Mouse (Mus musculus) yolk sac, embryonic 10.5 days (tissue): ENCODE data around the gene H1foo.

ENCODE experiments used
- DNase-seq: peaks from one replicate; pipeline ENCODE4 v3.0.0-alpha.2; 2017; ENCODE audit warnings: low spot score

The H1foo gene

GRCm38 (mm10) chr6:115944638-115945037, at the start of gene H1foo:
Gene H1foo (plus strand): TSS chr6:115944938.
- DNase-seq, result no peak

GRCm38 (mm10) chr6:115896346-115896745, 48.4 kb upstream of the H1foo start:
- DNase-seq, result no peak

- DNase-seq, result no peak
These were observed 47.6 kb upstream of the H1foo start for GRCm38 (mm10) chr6:115897117-115897516.

- DNase-seq, result no peak
These were observed 46.7 kb upstream of the H1foo start for GRCm38 (mm10) chr6:115897926-115898520.

DNA sequence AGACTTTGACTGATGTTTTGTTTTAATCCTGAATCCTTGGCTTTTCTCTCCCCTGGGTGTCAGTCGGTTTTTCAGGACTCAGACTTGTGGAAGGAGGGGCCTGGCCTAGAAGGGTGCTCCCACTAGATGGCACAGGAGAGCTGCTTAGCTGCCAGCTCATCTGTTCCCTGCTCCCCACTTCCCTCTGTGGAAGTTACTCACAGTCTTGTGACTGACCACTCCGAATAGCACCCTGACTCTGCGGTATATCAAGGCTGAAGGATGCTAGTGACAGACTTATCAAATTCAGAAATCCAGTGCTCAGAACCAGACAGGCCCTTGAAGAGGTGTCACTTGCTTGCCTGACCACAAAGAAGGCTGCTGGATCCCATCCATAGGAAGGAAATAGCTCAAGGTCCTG, 43.7 kb upstream of the H1foo start:
- no peak for DNase-seq

DNA sequence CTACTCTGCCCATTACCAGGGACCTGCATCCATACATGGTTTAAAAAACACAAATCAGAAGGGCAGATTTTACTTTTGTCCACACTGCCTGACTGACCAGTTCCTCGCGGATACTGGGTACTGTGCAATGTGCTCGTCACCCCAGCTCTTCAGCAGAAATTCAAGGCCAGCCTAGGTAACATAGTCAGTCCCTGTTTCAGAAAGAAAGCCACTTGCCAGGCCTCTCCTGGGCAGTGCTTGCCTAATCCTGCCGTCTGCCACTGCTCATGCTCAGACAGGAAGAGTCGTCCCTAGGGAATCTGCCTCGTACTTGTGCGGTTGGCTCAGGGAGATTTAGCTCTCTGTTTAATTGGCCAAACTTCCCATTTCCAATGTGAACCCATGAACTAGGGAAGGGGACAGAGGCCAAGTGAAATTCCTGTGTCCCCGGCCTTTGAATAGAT, 43.2 kb upstream of the H1foo start:
- no peak for DNase-seq

DNA sequence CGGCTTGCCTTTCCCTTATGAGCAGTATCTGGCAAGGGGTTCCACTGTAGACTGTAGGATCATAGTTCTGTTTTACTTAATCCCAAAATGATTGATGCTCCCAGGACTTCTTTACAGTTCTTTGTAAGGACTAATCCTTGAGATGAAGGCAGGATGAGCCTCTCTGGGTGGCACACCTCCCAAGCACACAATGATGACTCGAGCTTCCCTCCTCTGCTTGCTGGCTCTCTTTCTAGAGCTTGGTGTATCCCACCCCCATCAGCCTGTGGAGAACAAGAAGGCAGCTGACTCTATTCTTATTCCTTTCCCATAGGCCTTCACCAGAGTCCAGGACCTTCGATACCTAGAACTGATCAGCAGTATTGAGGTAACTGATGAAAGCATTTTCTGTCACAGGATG, 42.2 kb upstream of the H1foo start:
- DNase-seq, result no peak

DNA sequence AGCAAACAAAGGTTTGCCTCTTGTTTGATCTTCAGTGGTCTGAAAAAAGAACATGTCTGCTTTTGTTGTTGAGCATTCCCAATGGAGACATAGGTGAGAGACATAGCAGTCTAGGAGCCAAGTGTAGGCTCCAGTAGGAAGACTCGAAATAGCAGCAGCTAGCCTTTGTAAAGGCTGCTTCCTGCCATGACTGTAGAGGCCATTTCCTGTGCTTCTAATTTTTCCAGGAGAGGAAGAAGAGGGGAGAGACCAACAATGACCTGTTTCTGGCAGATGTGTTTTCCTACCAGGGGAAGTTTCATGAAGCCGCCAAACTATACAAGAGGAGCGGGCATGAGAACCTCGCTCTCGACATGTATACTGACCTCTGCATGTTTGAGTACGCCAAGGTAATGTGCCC, 39.2 kb upstream of the H1foo start:
- DNase-seq, result no peak

GRCm38 (mm10) chr6:115906455-115906854, 38.3 kb upstream of the H1foo start:
- no peak for DNase-seq

DNA sequence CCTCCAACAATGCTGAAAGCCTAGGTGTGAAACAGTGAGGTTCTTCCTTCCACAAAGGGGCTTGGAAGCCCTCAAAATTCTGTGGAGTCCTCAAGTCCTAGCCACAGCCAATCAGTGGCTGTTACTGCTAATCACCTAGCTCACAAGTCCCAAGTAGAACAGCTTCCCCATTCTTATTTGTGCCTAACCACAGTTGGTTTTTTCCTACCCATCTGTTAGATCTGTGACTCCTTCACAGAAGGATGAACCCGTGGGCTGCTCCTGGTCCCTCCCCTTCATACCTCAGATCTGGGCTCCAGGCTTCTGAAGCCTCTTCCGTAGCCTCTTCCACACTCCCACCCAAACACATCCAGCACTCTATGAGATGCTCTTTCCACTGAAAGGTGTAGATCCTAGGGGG, 37.9 kb upstream of the H1foo start:
- DNase-seq, result no peak

- no peak for DNase-seq
These were observed 36.2 kb upstream of the H1foo start for GRCm38 (mm10) chr6:115908421-115908982.

DNA sequence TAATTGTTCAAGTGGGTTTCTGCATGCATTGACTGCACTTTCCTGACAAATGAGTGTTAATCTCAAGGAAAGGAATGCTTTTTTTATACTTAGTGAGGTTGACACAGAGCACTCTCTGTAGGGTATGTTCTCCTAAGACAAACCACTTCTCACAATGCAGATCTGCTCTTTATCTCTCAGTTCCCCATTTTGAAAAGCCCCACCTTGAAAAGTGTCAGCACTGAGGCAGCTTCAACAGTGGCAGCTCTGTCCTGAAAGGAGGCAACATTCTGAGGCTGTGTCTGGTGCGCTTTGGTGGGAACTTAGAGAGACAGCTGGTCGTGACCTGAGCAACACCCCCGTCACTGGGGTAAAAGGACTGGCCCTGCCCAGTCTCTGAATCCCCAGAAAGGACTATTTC, 35.7 kb upstream of the H1foo start:
- no peak for DNase-seq

DNA sequence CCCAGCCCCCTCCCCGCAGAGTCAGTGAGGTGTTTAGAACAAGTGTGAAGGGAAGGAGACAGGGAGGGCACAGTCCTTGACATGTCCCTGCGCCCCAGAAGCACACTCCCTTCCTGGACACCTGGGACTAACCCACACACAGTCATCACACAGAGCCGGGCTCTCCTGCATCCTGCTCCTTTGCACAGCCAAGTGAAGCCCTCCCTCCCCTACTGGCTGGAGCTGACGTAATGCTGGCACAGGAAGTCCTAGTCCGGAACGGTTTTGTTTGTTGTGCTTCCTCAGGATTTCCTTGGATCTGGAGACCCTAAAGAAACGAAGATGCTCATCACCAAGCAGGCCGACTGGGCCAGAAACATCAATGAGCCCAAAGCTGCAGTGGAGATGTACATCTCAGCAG, 34.8 kb upstream of the H1foo start:
- DNase-seq, result peak; percentile 34

DNA sequence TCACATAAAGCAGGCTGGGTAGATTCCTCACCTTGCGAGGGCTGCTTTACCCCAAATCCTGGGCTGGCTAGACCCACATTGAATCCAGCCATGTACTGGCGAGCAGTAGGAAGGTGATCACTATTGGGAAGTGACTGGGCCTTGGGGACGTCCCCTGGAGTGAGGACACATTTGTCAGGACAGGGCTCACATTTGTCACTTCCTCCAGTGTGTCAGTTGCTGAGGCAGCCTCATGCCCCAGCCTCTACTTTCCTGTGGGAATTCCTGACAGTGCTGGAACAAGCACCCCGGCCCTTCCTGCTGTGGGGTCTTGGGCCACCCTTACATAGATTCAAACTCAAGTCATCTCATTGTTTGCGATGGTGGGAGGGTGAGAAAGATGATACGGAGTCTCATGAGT, 33.0 kb upstream of the H1foo start:
- DNase-seq, result no peak

- no peak for DNase-seq
These were observed 31.3 kb upstream of the H1foo start for GRCm38 (mm10) chr6:115913482-115913881.

DNA sequence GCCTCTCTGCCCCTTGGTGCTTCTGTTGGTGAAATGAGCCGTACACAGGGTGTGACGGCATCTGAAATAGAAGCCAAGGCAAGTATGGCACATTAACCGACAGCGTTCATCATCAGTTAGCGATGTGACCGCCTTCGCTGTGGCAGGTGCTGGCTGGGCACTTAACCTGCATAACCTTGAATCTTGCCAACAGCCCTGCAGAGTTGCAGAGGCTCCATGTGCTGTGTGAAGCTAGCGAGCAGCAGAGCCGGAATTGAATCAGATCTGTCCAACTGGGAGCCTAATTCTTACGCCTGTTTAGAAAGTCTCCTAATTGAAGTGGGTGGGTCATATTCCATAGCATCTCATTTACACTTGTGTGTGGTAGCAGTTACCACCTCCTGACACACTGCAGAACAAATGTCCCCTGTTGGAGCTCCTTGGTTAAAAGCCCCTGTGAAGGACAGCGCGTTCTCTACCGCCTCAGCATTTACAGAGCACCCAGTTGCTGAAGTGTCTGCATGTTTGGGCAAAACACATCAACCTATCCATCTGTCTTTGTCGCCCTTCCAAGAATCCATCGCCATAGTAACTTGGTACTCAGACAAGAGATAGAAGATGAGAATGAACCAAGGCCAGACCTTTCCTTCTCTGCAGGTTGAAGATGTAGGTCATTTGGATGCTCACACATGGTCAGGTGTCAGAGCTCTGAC, 30.1 kb upstream of the H1foo start:
- DNase-seq, result no peak

DNA sequence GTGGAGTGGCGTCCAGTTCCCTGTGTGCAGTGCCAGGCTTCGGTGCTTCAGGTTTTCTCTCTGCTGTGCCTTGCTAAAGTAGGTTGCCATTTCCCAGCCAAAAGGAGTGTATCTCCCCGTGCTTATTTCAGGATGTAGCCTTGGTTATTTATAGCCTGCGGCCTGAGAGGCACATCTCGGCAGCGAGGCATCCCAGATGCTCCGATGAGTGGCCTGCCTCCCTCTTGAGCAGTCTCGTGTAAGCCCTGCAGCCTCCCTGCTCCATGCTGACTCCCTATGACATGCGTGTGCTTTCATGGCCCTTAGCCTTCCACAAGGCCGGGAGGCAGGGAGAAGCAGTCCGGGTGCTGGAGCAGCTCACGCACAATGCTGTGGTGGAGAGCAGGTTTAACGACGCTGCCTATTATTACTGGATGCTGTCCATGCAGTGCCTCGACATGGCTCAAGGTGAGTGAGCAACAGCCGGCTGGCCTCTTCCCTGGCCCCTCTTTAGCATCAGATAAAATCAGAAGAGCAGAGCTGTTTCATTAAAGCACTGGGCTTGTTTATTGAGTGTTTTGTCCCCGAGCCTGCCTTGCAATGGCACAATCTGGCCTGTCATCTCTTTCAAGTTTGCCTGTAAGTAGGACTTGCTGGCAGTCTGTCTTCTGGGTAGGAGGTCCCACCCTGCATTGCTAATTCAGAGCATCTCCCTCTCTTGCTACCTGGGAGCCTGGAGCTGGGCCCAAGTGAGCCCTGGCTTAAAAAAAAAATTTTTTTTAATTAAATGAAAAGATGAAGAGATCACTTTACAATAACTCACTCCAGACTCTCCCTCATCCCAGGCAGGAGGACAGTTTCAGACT, 28.9 kb upstream of the H1foo start:
- no peak for DNase-seq

GRCm38 (mm10) chr6:115916611-115917010, 28.1 kb upstream of the H1foo start:
- DNase-seq, result no peak

GRCm38 (mm10) chr6:115918615-115919014, 26.1 kb upstream of the H1foo start:
- DNase-seq, result no peak

- DNase-seq, result no peak
These were observed 24.9 kb upstream of the H1foo start for GRCm38 (mm10) chr6:115919876-115920275.

- DNase-seq, result peak; percentile 16
These were observed 19.9 kb upstream of the H1foo start for GRCm38 (mm10) chr6:115924829-115925228.

DNA sequence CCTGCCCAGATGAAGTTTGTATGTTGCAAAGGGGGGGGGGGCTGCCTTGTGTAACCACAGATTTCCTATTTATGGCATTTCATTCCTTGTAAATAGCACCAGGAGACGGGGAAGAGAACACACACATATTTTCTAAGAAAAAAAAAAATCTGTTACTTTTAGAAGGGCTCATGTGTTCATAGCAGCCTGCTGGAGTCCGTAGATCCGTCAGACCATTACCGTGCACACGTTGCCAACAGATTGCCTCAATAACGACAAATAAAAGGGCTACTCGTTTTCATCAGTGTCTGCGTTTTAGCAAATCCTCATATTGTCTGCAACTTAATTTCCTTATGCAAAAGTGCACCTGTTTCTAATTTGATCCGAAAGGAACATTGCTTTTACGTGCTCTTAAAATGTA, 18.3 kb upstream of the H1foo start:
- DNase-seq, result no peak
